Mouse (Mus musculus): ENCODE results near the gene Zfp36l1.

Gene Zfp36l1

DNA sequence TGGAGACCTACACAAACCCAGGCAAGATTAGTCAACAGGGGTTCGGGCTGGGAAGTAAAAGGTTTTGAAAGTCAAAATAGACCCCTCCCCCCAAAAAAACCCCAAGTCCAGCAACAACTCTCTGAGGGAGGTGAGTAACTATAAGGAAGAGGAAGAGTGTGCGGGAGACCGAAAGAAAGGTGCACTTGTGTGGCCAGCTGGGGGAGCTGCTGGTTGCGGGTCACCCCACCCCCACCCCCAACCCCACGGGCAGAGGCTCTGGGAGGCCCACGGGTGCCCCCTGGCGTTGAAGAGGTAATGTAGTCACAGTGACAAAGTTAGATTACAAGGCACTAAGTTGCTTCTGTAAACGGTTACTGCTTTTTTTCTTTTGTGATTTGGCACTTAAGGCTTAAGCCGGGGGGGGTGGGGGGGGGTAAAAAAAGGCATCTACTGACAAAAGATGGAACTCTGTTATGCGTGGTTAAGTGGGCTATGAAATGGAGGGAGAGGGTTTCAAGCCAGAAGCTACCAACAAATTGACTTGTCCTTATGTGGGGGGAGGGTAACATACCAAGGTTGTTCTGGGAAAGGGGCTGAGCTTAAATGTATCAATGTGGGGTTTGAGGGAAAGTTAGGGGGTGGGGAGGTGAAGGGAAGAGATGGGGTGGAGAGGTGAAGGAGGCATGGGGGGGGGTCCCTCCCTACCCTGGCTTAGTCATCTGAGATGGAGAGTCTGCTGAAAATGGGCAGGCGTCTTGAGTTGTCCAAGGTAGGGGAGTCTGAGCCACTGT, 3.7 kb downstream of the Zfp36l1 start:
- DNase-seq = peak; percentile 89

- DNase-seq = peak; percentile 32
These were observed 5.7 kb downstream of the Zfp36l1 start for GRCm38 (mm10) chr12:80106896-80107667.

DNA sequence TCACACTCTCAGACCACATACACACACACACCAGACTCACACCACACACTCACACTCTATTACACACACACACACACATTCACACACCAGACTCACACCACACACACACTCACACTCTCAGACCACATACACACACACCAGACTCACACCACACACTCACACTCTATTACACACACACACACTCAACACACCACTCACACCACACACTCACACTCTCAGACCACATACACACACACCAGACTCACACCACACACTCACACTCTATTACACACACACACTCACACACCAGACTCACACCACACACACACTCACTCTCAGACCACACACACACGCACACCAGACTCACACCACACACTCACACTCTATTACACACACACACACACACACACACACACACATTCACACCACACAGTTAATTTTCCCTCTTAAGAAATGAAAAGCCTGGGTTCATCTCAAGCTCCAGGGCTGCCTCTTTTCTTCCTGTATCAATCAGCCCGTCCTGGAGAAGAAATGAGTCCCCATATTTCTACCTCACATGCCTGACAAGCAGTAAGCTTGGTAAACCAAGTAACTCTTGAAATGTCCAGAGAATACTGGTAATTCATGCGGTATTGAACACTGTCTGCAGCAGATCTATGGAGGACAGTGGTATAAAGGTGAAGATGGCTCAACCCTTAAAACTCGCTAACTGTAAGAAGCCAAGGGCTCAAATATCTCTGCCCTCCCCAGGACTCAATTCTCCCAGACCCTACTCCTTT, 6.5 kb downstream of the Zfp36l1 start:
- peak; percentile 27 for DNase-seq

GRCm38 (mm10) chr12:80103521-80103973, 9.3 kb downstream of the Zfp36l1 start:
- DNase-seq = peak; percentile 25

- no peak for DNase-seq
These were observed 9.7 kb downstream of the Zfp36l1 start for GRCm38 (mm10) chr12:80103089-80103488.

DNA sequence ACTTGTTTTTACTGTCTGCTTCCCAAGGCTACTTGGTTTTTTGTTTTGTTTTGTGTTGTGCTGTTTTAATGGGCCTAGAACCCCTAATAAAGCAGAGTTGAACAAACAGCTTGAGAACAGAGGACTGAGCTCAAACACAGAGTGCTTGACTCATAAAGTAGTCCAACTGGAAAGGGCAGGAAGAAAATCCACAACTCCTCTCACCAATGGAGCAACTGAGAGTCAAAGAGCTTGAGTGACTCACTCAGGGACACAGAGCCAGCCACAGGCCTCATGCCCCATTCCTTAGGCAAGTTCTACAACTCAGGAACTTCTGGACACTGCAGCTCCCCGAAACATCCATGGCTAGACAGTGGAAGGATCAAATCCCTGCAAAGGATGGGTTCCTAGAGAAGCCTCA, 14.0 kb downstream of the Zfp36l1 start:
- DNase-seq = no peak

DNA sequence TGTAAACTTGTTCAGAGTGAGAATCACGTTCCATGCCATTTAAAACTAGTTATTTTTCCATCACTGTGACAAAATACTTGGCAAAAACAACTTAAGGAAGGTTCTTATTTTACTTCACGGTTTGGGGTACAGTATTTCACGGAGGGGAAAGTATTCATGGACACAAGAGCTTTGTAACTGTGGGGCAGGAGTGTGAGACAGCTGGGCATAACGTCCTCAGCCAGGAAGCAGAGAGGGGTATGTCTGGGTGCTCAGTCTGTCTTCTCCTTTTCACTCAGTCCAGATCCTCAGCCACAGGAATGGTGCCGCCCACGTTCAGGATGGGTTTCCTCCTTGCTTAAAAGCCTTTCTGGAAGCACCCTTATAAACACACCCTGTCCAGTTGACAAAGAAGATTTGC, 16.1 kb downstream of the Zfp36l1 start:
- DNase-seq = no peak

DNA sequence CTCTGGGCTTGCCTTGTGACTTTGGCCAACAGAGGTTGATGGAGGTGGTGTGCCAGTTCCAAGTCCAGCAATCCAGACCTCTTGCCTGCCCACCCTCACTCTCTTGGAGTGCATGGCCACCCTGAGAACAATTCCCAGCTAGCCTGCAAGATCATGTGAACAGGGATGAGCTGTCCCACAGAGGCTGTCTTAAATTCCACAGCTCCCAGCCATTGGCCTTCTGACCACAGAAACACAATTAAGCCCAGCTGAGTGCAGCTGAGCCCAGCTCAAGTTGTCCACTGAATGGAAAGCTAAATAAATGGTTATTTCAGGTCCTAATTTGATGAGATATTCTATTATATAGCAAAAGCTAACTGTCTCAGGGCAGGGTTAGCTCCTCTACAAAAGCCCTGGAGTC, 20.0 kb downstream of the Zfp36l1 start:
- no peak for DNase-seq

GRCm38 (mm10) chr12:80091080-80091479, 21.7 kb downstream of the Zfp36l1 start:
- peak; percentile 21 for DNase-seq

DNA sequence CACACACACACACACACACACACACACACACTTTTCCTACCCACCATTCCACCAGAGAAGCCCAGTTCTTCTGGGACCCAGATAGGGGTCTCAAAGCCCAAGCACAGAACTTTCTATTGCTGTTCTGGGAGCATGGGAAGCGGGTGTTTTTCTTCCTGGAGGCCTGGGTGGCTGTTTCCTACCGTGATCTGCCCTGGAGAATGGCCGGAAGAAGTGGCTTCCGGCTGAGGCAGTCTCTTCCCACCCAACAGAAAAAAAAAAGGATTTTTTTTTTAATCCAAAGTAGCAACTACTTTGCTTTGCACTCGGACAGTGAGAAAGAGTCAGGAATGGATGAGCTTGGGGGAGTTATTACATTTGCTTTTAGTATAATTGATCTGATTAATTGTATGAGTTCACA, 22.3 kb downstream of the Zfp36l1 start:
- DNase-seq = no peak

DNA sequence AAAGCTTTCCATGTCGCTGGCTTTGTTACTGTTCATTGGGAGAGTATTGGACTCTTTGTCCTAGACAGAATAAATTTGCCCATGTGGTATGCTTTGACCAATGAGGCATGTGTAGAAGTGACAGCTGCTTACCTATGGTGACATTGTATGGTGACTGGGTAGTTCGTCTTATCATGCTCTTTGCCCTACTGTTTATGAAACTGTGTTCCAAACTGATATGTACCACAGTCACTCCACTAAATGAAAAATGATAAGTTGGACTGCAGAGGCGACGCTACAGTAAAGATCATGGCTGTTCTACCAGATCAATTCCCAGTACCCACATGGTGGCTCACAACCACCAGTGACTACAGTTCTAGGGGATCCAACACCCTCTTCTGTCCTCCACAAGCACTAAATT, 24.7 kb downstream of the Zfp36l1 start:
- DNase-seq = no peak

- DNase-seq = no peak
These were observed 28.2 kb downstream of the Zfp36l1 start for GRCm38 (mm10) chr12:80084446-80085112.

DNA sequence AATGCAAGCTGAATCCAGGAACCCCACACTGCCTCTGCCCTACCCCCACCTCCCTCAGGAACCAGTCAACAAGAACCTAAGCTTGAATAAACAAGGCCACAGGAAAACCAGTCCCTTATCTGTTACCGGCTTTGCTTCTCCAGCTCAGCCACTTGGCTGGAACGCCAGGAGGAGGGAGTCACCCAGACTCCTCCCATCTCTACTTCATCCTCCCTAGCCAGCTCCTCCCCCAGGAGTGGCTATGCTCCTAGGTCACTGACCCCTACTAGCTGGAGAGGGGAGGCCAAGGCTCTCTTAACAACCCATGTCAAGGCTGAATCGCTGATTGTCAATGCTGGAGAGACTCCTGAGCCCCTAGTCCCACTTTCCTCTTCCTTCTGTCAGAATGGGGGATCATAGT, 28.9 kb downstream of the Zfp36l1 start:
- peak; percentile 75 for DNase-seq

DNA sequence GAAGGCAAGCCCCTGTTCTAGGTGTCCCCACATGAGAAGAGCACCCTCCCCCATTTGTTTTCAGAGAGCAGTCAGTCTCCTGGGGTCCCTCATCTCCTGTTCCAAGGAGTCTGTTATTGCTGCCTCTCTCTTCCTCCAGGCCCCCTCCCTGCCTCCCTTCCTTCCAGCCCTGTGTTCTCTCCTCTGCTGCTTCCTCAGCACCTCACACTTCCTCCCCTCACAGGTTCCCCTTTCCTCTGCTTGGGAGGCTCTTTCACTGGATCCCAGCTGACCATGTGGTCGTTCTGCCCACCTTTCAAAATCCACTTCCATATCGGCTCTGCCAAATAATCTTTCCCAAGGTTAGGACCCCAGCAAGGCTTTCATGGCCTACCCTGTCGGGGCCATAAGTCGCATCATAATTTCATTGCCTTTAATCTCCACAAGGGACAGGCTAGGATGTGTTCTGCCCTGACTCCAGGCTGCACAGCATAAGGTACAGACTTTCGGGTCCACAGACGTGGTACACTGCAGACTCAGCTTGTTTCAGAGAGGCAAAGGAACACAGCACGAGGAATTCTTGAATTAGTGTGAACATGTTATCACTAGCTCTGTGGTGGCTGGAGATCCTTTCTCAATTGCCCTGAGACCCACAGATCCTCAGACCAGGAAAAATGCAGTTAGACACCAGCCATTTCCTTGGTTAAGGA, 29.5 kb downstream of the Zfp36l1 start:
- no peak for DNase-seq

- no peak for DNase-seq
These were observed 30.1 kb downstream of the Zfp36l1 start for GRCm38 (mm10) chr12:80082730-80083129.

DNA sequence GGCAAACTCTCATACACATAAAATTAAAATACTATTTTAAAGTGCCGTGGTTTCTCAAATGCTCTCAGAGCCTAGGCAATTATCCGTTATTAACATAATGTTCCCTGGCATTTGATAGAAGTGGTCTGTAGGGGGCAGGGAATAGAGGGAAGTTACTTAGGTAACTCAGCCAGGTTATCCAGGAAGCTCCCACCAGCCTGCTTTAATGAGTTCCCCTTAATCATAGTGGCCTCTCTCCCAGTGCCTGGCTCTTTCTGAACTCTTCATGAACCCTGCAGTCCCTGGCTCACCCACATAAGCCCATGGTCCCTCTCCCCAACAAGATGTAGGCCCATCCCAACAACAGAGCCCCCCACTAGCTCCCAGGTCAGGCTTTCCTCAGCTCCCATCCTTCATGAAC, 31.4 kb downstream of the Zfp36l1 start:
- DNase-seq = no peak

DNA sequence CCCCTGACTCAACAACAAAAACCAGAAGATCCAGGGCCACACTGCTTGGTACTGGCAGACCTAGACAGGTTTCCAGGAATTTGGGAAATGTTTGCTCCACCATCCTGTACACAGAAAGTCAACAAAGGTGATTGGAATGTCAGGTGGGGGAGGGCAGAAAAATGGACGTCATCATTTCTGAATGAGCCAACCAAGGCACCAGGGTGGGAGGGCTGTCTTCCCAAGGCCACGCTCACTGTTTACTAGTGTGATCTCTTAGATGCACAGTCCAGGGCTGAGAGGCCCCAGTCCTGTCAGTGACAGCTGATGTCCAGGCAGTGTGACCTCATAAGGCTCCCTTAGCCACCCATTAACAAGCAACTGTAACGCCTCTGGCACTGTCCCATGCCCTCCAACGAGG, 32.9 kb downstream of the Zfp36l1 start:
- no peak for DNase-seq

DNA sequence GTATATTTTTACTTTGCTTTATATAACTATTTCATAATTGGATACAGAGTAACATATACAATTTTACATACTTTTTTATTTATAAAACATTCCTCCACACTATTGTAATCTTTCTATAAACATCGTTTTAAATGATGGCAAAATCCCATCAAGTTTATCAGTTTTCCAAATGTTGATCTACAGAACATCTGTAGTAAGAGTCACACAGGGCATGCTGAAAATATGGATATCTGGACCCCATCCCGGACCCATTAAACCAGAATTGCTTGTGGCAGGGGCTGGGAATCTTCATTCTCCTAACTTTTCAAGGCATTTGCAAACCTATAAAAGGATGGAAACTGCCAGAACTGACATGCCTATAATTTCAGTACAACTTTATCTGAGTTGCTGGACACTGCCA, 38.5 kb downstream of the Zfp36l1 start:
- no peak for DNase-seq

- DNase-seq = no peak
These were observed 42.1 kb downstream of the Zfp36l1 start for GRCm38 (mm10) chr12:80070534-80071287.

- DNase-seq = no peak
These were observed 43.8 kb downstream of the Zfp36l1 start for GRCm38 (mm10) chr12:80069040-80069439.

DNA sequence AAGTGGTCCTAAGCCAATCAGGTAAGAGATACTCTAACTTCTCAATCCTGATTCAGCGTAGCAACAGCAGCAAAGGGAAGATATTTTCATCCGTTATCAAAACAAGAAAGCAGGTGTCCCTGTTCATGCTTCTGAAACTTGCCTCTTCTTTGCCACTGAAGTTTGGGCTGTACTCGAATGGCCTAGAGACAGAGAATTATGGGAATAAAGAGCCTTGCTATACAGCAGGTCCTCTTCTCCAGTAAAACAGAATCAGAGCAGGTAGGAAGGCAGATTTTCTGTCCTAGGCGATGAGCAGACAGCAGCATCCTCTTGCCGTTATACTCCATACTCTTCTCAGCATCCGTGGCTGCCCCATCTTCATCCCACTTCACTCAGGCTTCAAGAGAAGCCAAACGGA, 44.8 kb downstream of the Zfp36l1 start:
- DNase-seq = no peak

DNA sequence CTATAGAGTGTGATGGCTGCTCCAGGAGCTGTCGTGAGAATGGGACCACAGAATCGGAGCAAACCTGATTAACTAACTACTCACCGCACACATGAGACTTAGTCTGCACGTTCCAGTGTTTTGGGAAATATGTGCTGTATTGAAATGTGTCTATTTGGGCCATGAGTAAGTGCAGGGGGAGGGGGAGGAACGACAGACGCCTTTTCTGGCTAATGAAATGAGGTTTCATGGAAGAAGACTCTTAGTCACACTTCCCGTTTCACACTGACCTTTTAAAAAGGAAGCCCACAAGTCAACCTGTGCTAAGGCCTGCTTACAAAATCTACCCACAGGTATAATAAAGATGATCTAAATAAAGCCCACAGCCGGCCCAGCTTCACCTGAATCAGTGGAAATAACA, 47.8 kb downstream of the Zfp36l1 start:
- no peak for DNase-seq
